Mouse (Mus musculus) hindbrain, embryonic 16.5 days (tissue): ENCODE results near the gene Kif15. TPM values are rescaled to one million over a fixed set of nuclear protein-coding genes. Genes with fewer than 3 reads are reported as not detected.

Experiments
- ATAC-seq: fragments of 200-750 bp; cut with Nextera tagmentation; 2 replicates; pipeline ENCODE4 v1.8.0; 2017; ENCODE audit warnings: moderate TSS enrichment, moderate library complexity
- H3K27ac ChIP-seq: fragments of 300-500 bp; sonication (generic); 2 replicates; pipeline ENCODE4 v1.5.1; 2014; ENCODE audit warnings: low read depth, mild to moderate bottlenecking, control low read depth, low read length, moderate library complexity
- H3K27me3 ChIP-seq: fragments of 300-500 bp; sonication (generic); replicated peaks from 2 replicates; pipeline ENCODE4 v1.6.1; 2014; ENCODE audit warnings: low read length; ENCODE audit not compliant: control insufficient read depth, insufficient read depth
- H3K36me3 ChIP-seq: fragments of 300-500 bp; sonication (generic); 2 replicates; pipeline ENCODE4 v1.6.1; 2014; ENCODE audit warnings: mild to moderate bottlenecking, low read length, moderate library complexity, mixed read lengths; ENCODE audit not compliant: control insufficient read depth, insufficient read depth
- H3K4me1 ChIP-seq: fragments of 300-500 bp; sonication (generic); 2 replicates; pipeline ENCODE4 v1.6.1; 2014; ENCODE audit warnings: low read depth, low read length; ENCODE audit not compliant: control insufficient read depth, insufficient read depth
- H3K4me2 ChIP-seq: fragments of 300-500 bp; sonication (generic); 2 replicates; pipeline ENCODE4 v1.6.1; 2014; ENCODE audit warnings: mild to moderate bottlenecking, low read length, control low read depth, moderate library complexity
- H3K4me3 ChIP-seq: fragments of 300-500 bp; sonication (generic); 2 replicates; pipeline ENCODE4 v1.5.1; 2014; ENCODE audit warnings: mild to moderate bottlenecking, low read length, control low read depth, moderate library complexity
- H3K9ac ChIP-seq: fragments of 300-500 bp; sonication (generic); 2 replicates; pipeline ENCODE4 v1.6.1; 2014; ENCODE audit warnings: low read depth, mild to moderate bottlenecking, control low read depth, low read length, moderate library complexity
- H3K9me3 ChIP-seq: fragments of 300-500 bp; sonication (generic); 2 replicates; pipeline ENCODE4 v1.6.1; 2014; ENCODE audit warnings: mild to moderate bottlenecking, low read length, moderate library complexity; ENCODE audit not compliant: control insufficient read depth
- WGBS: fragments of 180-500 bp; shearing (Covaris S2); extraction: QIAGEN DNeasy Blood & Tissue Kit; methylation state at CpG from one replicate; pipeline ENCODE4 v1.1.7; 2014; 5-methylcytosine and 5-hydroxymethylcytosine counted together
- polyA plus RNA-seq: library from polyadenylated mRNA; unstranded; fragments of >200 nt; fragmentation: Nextera tagmentation; extraction: Ambion mirVana; gene quantifications from 2 replicates; pipeline ENCODE4 v1.2.1, GENCODE M21; 2015

Gene Kif15
- 8.2 and 10.7 TPM in 2 replicates for polyA plus RNA-seq

- Histone ChIP-seq H3K4me1 (peaks cover 5% of the 10 kb centered on the region), H3K4me2 (peak within 1 kb of the TSS; percentile 92), H3K27ac (peak within 1 kb of the TSS; percentile 80), H3K4me3 (peak within 1 kb of the TSS; percentile 75), H3K36me3 (no peaks in the 10 kb centered on the region), H3K27me3 (no peaks in the 10 kb centered on the region), H3K9me3 (no peaks in the 10 kb centered on the region), H3K9ac (peak within 1 kb of the TSS; percentile 83)
- WGBS: 0% methylated on average over 64 of the region's 64 CpGs
- ATAC-seq: peak; percentile 98
These were observed at the start of gene Kif15, which contains the start of gene 1110059G10Rik for GRCm38 (mm10) chr9:122950643-122951475. Kif15 (plus strand) TSS chr9:122951046. 1110059G10Rik (minus strand) TSS chr9:122951000.

GRCm38 (mm10) chr9:122901047-122901446 lies 49.8 kb upstream of the Kif15 start:
- Histone ChIP-seq H3K27me3 (no peaks in the 10 kb centered on the region), H3K4me3 (no peak overlapping the region), H3K36me3 (peaks cover 6% of the 10 kb centered on the region), H3K4me1 (peaks cover 12% of the 10 kb centered on the region), H3K9me3 (peaks cover under 1% of the 10 kb centered on the region), H3K4me2 (no peak overlapping the region), H3K27ac (no peak overlapping the region), H3K9ac (no peak overlapping the region)
- 94% methylated on average over 2 of the region's 2 CpGs for WGBS
- ATAC-seq: no peak

- H3K27ac ChIP-seq: peak overlapping the region; percentile 20; the same call in 1 of the 2 replicates
- H3K27me3 ChIP-seq: no peaks in the 10 kb centered on the region
- peak overlapping the region; percentile 75 for H3K9ac ChIP-seq
- H3K4me2 ChIP-seq: peak overlapping the region; percentile 70
- H3K4me1 ChIP-seq: peaks cover 12% of the 10 kb centered on the region
- peaks cover 10% of the 10 kb centered on the region for H3K36me3 ChIP-seq
- no peaks in the 10 kb centered on the region for H3K9me3 ChIP-seq
- H3K4me3 ChIP-seq: peak overlapping the region; percentile 55
- ATAC-seq: peak; percentile 99
- WGBS: 13% methylated on average over 32 of the region's 32 CpGs
These were observed 47.9 kb upstream of the Kif15 start for GRCm38 (mm10) chr9:122902717-122903535.

GRCm38 (mm10) chr9:122922436-122922835 lies 28.4 kb upstream of the Kif15 start:
- 27% methylated on average over 3 of the region's 3 CpGs for WGBS
- no peak overlapping the region for H3K27ac ChIP-seq
- ATAC-seq: no peak

GRCm38 (mm10) chr9:122922936-122923381 lies 27.9 kb upstream of the Kif15 start, which contains the start of gene Zfp105:
Zfp105 (plus strand) TSS chr9:122923072.
- no peaks in the 10 kb centered on the region; the same call in 1 of the 2 replicates for H3K27me3 ChIP-seq
- H3K27ac ChIP-seq: peak within 1 kb of the TSS; percentile 84
- peak within 1 kb of the TSS; percentile 90 for H3K9ac ChIP-seq
- H3K9me3 ChIP-seq: no peaks in the 10 kb centered on the region
- under 1% methylated on average over 43 of the region's 43 CpGs for WGBS
- peaks cover 28% of the 10 kb centered on the region for H3K36me3 ChIP-seq
- peaks cover 3% of the 10 kb centered on the region for H3K4me1 ChIP-seq
- peak within 1 kb of the TSS; percentile 75 for H3K4me3 ChIP-seq
- ATAC-seq: peak; percentile 99
- H3K4me2 ChIP-seq: peak within 1 kb of the TSS; percentile 63

More at GRCm38 (mm10) chr9:122922436-122922835, 28.4 kb upstream of the Kif15 start:
- Histone ChIP-seq H3K9ac (peak overlapping the region; percentile 90), H3K27me3 (peaks cover 2% of the 10 kb centered on the region; the same call in 1 of the 2 replicates), H3K9me3 (no peaks in the 10 kb centered on the region), H3K4me3 (peak overlapping the region; percentile 75), H3K4me1 (peaks cover 3% of the 10 kb centered on the region), H3K4me2 (peak overlapping the region; percentile 63), H3K36me3 (peaks cover 23% of the 10 kb centered on the region)

- Histone ChIP-seq H3K4me1 (peaks cover under 1% of the 10 kb centered on the region), H3K4me3 (no peak overlapping the region), H3K9ac (no peak overlapping the region), H3K36me3 (peaks cover 60% of the 10 kb centered on the region), H3K9me3 (no peaks in the 10 kb centered on the region), H3K4me2 (no peak overlapping the region), H3K27me3 (no peaks in the 10 kb centered on the region), H3K27ac (no peak overlapping the region)
- 94% methylated on average over 3 of the region's 3 CpGs for WGBS
- ATAC-seq: no peak
These were observed 21.9 kb upstream of the Kif15 start for GRCm38 (mm10) chr9:122928915-122929314.

- no peak for ATAC-seq
- Histone ChIP-seq H3K27ac (no peak overlapping the region), H3K9ac (no peak overlapping the region), H3K4me1 (no peaks in the 10 kb centered on the region), H3K4me2 (no peak overlapping the region), H3K4me3 (no peak overlapping the region), H3K9me3 (no peaks in the 10 kb centered on the region), H3K36me3 (no peaks in the 10 kb centered on the region), H3K27me3 (no peaks in the 10 kb centered on the region)
- 95% methylated on average over 10 of the region's 10 CpGs for WGBS
These were observed 47.8 kb downstream of the Kif15 start for GRCm38 (mm10) chr9:122998406-122999192.

- WGBS: 97% methylated on average over 4 of the region's 4 CpGs
- no peak for ATAC-seq
- Histone ChIP-seq H3K4me2 (no peak overlapping the region), H3K4me1 (no peaks in the 10 kb centered on the region), H3K4me3 (no peak overlapping the region), H3K9me3 (no peaks in the 10 kb centered on the region), H3K36me3 (no peaks in the 10 kb centered on the region), H3K9ac (no peak overlapping the region), H3K27me3 (no peaks in the 10 kb centered on the region), H3K27ac (no peak overlapping the region)
These were observed 48.3 kb downstream of the Kif15 start for GRCm38 (mm10) chr9:122999193-122999586.
